Mouse (Mus musculus): ENCODE results near the gene Exoc8.

DNA sequence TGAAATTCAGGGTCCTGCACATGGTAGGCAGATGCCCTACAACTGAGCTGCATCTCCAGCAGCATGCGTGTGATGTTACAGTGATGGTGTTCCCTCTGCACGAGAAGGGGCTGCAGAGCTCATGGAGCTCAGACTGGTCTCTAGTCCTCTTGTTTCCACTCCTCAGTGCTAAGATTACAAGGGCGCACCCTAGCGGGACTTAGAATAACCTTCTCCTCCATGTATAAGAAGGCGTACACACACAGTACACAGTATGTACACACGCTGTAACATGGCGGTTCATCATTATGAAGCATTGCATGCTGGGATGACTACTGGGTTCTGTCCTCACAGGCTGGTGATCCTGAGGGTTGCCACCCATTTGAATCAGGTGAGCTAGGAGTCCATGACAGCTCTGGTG is 25.4 kb downstream of the Exoc8 start:
- TF ChIP-seq TAL1 (IDR thresholded peaks at IDR 0.05; ENCODE audit: low read length) = no peak
- no peak for TF ChIP-seq GATA1 (IDR thresholded peaks at IDR 0.05; ENCODE audit: low read length)

All from erythroblast, embryonic 14.5 days (primary cell).